Mouse (Mus musculus): ENCODE data around the gene Strada.
"Not testable (repeated sequence)": the region's sequence is repeated elsewhere in the genome, so short reads cannot be mapped to it uniquely, and the experiment has no call there.

Gene Strada

GRCm38 (mm10) chr11:106202123-106202465 lies at the start of gene Strada:
TSS of gene Strada (minus strand) at chr11:106202168.
- in situ Hi-C loops (cut with MboI; ENCODE audit: low pct_unique_long_range_greater_than_20kb in 1 of 2, low sequenced_read_pairs in 2 of 2, unreplicated experiment in 1 of 2): no loop called here

GRCm38 (mm10) chr11:106249326-106249725 lies 47.4 kb upstream of the Strada start:
- in situ Hi-C loops (cut with MboI; ENCODE audit: low pct_unique_long_range_greater_than_20kb in 1 of 2, low sequenced_read_pairs in 2 of 2, unreplicated experiment in 1 of 2): no loop called here

- in situ Hi-C loops (cut with MboI; ENCODE audit: low pct_unique_long_range_greater_than_20kb in 1 of 2, low sequenced_read_pairs in 2 of 2, unreplicated experiment in 1 of 2): no loop called here
These were observed 44.9 kb upstream of the Strada start for GRCm38 (mm10) chr11:106246834-106247233.

- in situ Hi-C loops (cut with MboI; ENCODE audit: low pct_unique_long_range_greater_than_20kb in 1 of 2, low sequenced_read_pairs in 2 of 2, unreplicated experiment in 1 of 2): not testable (repeated sequence)
These were observed 32.0 kb upstream of the Strada start for GRCm38 (mm10) chr11:106233978-106234377.

- in situ Hi-C loops (cut with MboI; ENCODE audit: low pct_unique_long_range_greater_than_20kb in 1 of 2, low sequenced_read_pairs in 2 of 2, unreplicated experiment in 1 of 2): no loop called here
These were observed 18.6 kb upstream of the Strada start for GRCm38 (mm10) chr11:106220603-106221002.

GRCm38 (mm10) chr11:106216730-106217490 lies 14.9 kb upstream of the Strada start, which contains the start of gene Ddx42:
TSS of gene Ddx42 (plus strand) at chr11:106216926.
- in situ Hi-C loops (cut with MboI; ENCODE audit: low pct_unique_long_range_greater_than_20kb in 1 of 2, low sequenced_read_pairs in 2 of 2, unreplicated experiment in 1 of 2): no loop called here

- in situ Hi-C loops (cut with MboI; ENCODE audit: low pct_unique_long_range_greater_than_20kb in 1 of 2, low sequenced_read_pairs in 2 of 2, unreplicated experiment in 1 of 2): no loop called here
These were observed 14.2 kb upstream of the Strada start, which contains the start of gene Ccdc47 for GRCm38 (mm10) chr11:106215927-106216729. TSS of gene Ccdc47 (minus strand) at chr11:106216344.

GRCm38 (mm10) chr11:106215450-106215859 lies 13.5 kb upstream of the Strada start:
- in situ Hi-C loops (cut with MboI; ENCODE audit: low pct_unique_long_range_greater_than_20kb in 1 of 2, low sequenced_read_pairs in 2 of 2, unreplicated experiment in 1 of 2): no loop called here

- in situ Hi-C loops (cut with MboI; ENCODE audit: low pct_unique_long_range_greater_than_20kb in 1 of 2, low sequenced_read_pairs in 2 of 2, unreplicated experiment in 1 of 2): no loop called here
These were observed 12.9 kb upstream of the Strada start for GRCm38 (mm10) chr11:106214856-106215255.

GRCm38 (mm10) chr11:106212771-106213170 lies 10.8 kb upstream of the Strada start:
- in situ Hi-C loops (cut with MboI; ENCODE audit: low pct_unique_long_range_greater_than_20kb in 1 of 2, low sequenced_read_pairs in 2 of 2, unreplicated experiment in 1 of 2): no loop called here

GRCm38 (mm10) chr11:106201337-106202122 lies 438 bp downstream of the Strada start:
- in situ Hi-C loops (cut with MboI; ENCODE audit: low pct_unique_long_range_greater_than_20kb in 1 of 2, low sequenced_read_pairs in 2 of 2, unreplicated experiment in 1 of 2): no loop called here

- in situ Hi-C loops (cut with MboI; ENCODE audit: low pct_unique_long_range_greater_than_20kb in 1 of 2, low sequenced_read_pairs in 2 of 2, unreplicated experiment in 1 of 2): no loop called here
These were observed 1.2 kb downstream of the Strada start for GRCm38 (mm10) chr11:106200756-106201155.

GRCm38 (mm10) chr11:106199997-106200396 lies 2.0 kb downstream of the Strada start:
- in situ Hi-C loops (cut with MboI; ENCODE audit: low pct_unique_long_range_greater_than_20kb in 1 of 2, low sequenced_read_pairs in 2 of 2, unreplicated experiment in 1 of 2): not testable (repeated sequence)

- in situ Hi-C loops (cut with MboI; ENCODE audit: low pct_unique_long_range_greater_than_20kb in 1 of 2, low sequenced_read_pairs in 2 of 2, unreplicated experiment in 1 of 2): no loop called here
These were observed 3.7 kb downstream of the Strada start for GRCm38 (mm10) chr11:106198277-106198676.

GRCm38 (mm10) chr11:106195341-106195740 lies 6.6 kb downstream of the Strada start:
- in situ Hi-C loops (cut with MboI; ENCODE audit: low pct_unique_long_range_greater_than_20kb in 1 of 2, low sequenced_read_pairs in 2 of 2, unreplicated experiment in 1 of 2): no loop called here

- in situ Hi-C loops (cut with MboI; ENCODE audit: low pct_unique_long_range_greater_than_20kb in 1 of 2, low sequenced_read_pairs in 2 of 2, unreplicated experiment in 1 of 2): no loop called here
These were observed 7.1 kb downstream of the Strada start for GRCm38 (mm10) chr11:106194891-106195290.

- in situ Hi-C loops (cut with MboI; ENCODE audit: low pct_unique_long_range_greater_than_20kb in 1 of 2, low sequenced_read_pairs in 2 of 2, unreplicated experiment in 1 of 2): no loop called here
These were observed 7.8 kb downstream of the Strada start for GRCm38 (mm10) chr11:106194155-106194541.

- in situ Hi-C loops (cut with MboI; ENCODE audit: low pct_unique_long_range_greater_than_20kb in 1 of 2, low sequenced_read_pairs in 2 of 2, unreplicated experiment in 1 of 2): no loop called here
These were observed 8.4 kb downstream of the Strada start for GRCm38 (mm10) chr11:106193371-106194154.

All from mouse embryonic stem cell (cell line).